Mouse (Mus musculus) liver, embryonic 16.5 days (tissue): ENCODE data around the gene Depdc5. TPM values are rescaled to one million over a fixed set of nuclear protein-coding genes. Genes with fewer than 3 reads are reported as not detected.
A peak's percentile ranks its signal among the peaks of the same experiment; 100 is the strongest.
"Not testable (repeated sequence)": the region's sequence is repeated elsewhere in the genome, so short reads cannot be mapped to it uniquely, and the experiment has no call there.

Source experiments
- ATAC-seq: fragments of 200-750 bp; cut with Nextera tagmentation; 2 replicates; pipeline ENCODE4 v1.8.0; 2017; ENCODE audit warnings: low read depth, mild to moderate bottlenecking, moderate number of reproducible peaks, moderate library complexity
- H3K27ac ChIP-seq: fragments of 300-500 bp; sonication (generic); 2 replicates; pipeline ENCODE4 v1.5.1; 2014; ENCODE audit warnings: mild to moderate bottlenecking, low read length
- H3K27me3 ChIP-seq: fragments of 300-500 bp; sonication (generic); 2 replicates; pipeline ENCODE4 v1.6.1; 2014; ENCODE audit warnings: low read depth, low read length, mixed read lengths; ENCODE audit not compliant: control insufficient read depth, insufficient read depth
- H3K36me3 ChIP-seq: fragments of 300-500 bp; sonication (generic); 2 replicates; pipeline ENCODE4 v1.6.1; 2014; ENCODE audit warnings: mild to moderate bottlenecking; ENCODE audit not compliant: control insufficient read depth, insufficient read depth
- H3K4me1 ChIP-seq: fragments of 300-500 bp; sonication (generic); 2 replicates; pipeline ENCODE4 v1.6.1; 2014; ENCODE audit warnings: low read depth, low read length, mixed read lengths; ENCODE audit not compliant: control insufficient read depth
- H3K4me2 ChIP-seq: fragments of 300-500 bp; sonication (generic); 2 replicates; pipeline ENCODE4 v1.6.1; 2014; ENCODE audit warnings: low read depth, low read length, mixed read lengths
- H3K4me3 ChIP-seq: fragments of 300-500 bp; sonication (generic); 2 replicates; pipeline ENCODE4 v1.5.1; 2014; ENCODE audit warnings: low read depth, mild to moderate bottlenecking, low read length
- H3K9ac ChIP-seq: fragments of 300-500 bp; sonication (generic); 2 replicates; pipeline ENCODE4 v1.6.1; 2014; ENCODE audit warnings: low read depth, low read length
- H3K9me3 ChIP-seq: fragments of 300-500 bp; sonication (generic); replicated peaks from 2 replicates; pipeline ENCODE4 v1.6.1; 2016; ENCODE audit warnings: low read length; ENCODE audit not compliant: control insufficient read depth
- WGBS: fragments of 180-500 bp; shearing (Covaris S2); extraction: QIAGEN DNeasy Blood & Tissue Kit; methylation state at CpG from one replicate; pipeline ENCODE4 v1.1.7; 2014; ENCODE audit not compliant: insufficient replicate concordance; 5-methylcytosine and 5-hydroxymethylcytosine counted together
- polyA plus RNA-seq: library from polyadenylated mRNA; unstranded; fragments of >200 nt; fragmentation: Nextera tagmentation; extraction: Ambion mirVana; gene quantifications from 2 replicates; pipeline ENCODE4 v1.2.1, GENCODE M21; 2015

Gene Depdc5
- polyA plus RNA-seq, 1 experiment from 2014 or later = 8.0 TPM

GRCm38 (mm10) chr5:32869389-32870024 lies 6.0 kb downstream of the Depdc5 start:
- H3K9me3 ChIP-seq = no peaks in the 10 kb centered on the region
- no peak for ATAC-seq
- H3K27ac ChIP-seq = no peak overlapping the region
- H3K9ac ChIP-seq = no peak overlapping the region
- no peak overlapping the region for H3K4me2 ChIP-seq
- 88% methylated on average over 5 of the region's 5 CpGs for WGBS
- H3K4me1 ChIP-seq = peaks cover 3% of the 10 kb centered on the region
- H3K36me3 ChIP-seq = peaks cover 7% of the 10 kb centered on the region
- H3K27me3 ChIP-seq = no peaks in the 10 kb centered on the region
- H3K4me3 ChIP-seq = no peak overlapping the region

- peaks cover 7% of the 10 kb centered on the region for H3K36me3 ChIP-seq
- H3K4me2 ChIP-seq = no peak overlapping the region
- 79% methylated on average over 5 of the region's 5 CpGs for WGBS
- ATAC-seq = no peak
- H3K4me1 ChIP-seq = no peaks in the 10 kb centered on the region
- no peaks in the 10 kb centered on the region for H3K27me3 ChIP-seq
- no peak overlapping the region for H3K4me3 ChIP-seq
- H3K27ac ChIP-seq = no peak overlapping the region
- no peak overlapping the region for H3K9ac ChIP-seq
- no peaks in the 10 kb centered on the region for H3K9me3 ChIP-seq
Observed at GRCm38 (mm10) chr5:32872346-32872745, 8.8 kb downstream of the Depdc5 start.

GRCm38 (mm10) chr5:32886739-32887138 lies 23.2 kb downstream of the Depdc5 start:
- no peaks in the 10 kb centered on the region for H3K4me1 ChIP-seq
- no peaks in the 10 kb centered on the region for H3K9me3 ChIP-seq
- no peak overlapping the region for H3K4me3 ChIP-seq
- H3K36me3 ChIP-seq = peaks cover 4% of the 10 kb centered on the region
- no peaks in the 10 kb centered on the region for H3K27me3 ChIP-seq
- ATAC-seq = no peak
- H3K9ac ChIP-seq = no peak overlapping the region
- no peak overlapping the region for H3K4me2 ChIP-seq
- 62% methylated on average over 3 of the region's 3 CpGs for WGBS
- no peak overlapping the region for H3K27ac ChIP-seq

DNA sequence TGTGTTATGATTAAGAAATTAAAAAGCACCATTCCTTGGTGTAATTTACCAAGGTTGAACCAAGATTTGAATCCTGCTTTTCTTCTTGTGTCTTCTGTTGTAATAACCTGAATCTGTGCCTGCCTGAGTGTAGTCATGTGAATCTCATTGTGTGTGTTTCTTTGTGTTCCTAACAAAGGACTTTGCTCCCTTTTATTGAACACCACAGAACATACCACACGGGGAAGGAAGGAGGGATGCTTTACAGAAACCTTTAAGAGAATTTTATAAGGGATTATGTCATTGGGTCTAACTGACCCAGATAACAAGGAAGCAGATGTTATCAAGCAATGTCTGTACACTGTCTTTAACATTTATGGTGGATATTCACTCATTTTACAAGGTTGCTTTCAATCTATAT lies 44.0 kb downstream of the Depdc5 start:
- H3K27ac ChIP-seq = no peak overlapping the region
- no peak for ATAC-seq
- no peak overlapping the region for H3K4me2 ChIP-seq
- H3K9ac ChIP-seq = no peak overlapping the region
- H3K4me1 ChIP-seq = no peaks in the 10 kb centered on the region
- H3K27me3 ChIP-seq = no peaks in the 10 kb centered on the region
- 50% methylated on average over 1 of the region's 1 CpGs for WGBS
- no peak overlapping the region for H3K4me3 ChIP-seq
- H3K36me3 ChIP-seq = no peaks in the 10 kb centered on the region; the same call in 1 of the 2 replicates
- no peaks in the 10 kb centered on the region for H3K9me3 ChIP-seq

DNA sequence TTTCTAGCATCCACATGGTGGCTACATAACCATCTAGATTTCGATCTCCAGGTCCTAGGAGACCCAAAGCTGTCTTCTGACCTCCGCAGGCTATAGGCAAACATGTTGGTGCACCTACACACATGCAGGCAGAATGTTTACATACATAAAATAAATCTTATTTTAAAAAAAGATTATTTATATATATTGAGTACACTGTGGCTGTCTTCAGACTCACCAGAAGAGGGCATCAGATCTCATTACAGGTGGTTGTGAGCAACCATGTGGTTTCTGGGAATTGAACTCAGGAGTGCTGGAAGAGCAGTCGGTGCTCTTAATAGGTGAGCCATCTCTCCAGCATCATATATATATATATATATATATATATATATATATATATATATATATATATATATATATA lies 50.6 kb downstream of the Depdc5 start:
- Histone ChIP-seq H3K4me2 (no peak overlapping the region), H3K27ac (no peak overlapping the region), H3K9me3 (no peaks in the 10 kb centered on the region), H3K27me3 (no peaks in the 10 kb centered on the region), H3K4me1 (no peaks in the 10 kb centered on the region; the same call in 1 of the 2 replicates), H3K36me3 (no peaks in the 10 kb centered on the region), H3K4me3 (no peak overlapping the region), H3K9ac (no peak overlapping the region)
- 72% methylated on average over 3 of the region's 3 CpGs for WGBS
- no peak for ATAC-seq

DNA sequence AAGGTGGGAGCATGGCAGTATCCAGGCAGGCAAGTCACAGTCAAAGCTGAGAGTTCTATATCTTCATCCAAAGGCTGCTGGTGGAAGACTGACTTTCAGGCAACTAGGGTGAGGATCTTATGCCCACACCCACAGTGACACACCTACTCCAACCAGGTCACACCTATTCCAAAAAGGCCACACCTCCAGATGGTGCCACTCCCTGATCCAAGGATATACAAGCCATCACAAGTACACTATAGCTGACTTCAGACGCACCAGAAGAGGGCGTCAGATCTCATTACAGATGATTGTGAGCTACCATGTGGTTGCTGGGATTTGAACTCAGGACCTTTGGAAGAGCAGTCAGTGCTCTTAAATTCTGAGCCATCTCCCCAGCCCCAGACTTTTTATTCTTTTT lies 55.8 kb downstream of the Depdc5 start:
- not testable (repeated sequence) for H3K36me3 ChIP-seq, H3K9me3 ChIP-seq, H3K4me3 ChIP-seq, H3K4me1 ChIP-seq, H3K27ac ChIP-seq, H3K9ac ChIP-seq, H3K4me2 ChIP-seq, H3K27me3 ChIP-seq
- ATAC-seq = 0 out of 2 replicates have a peak, but pooled peaks have one; percentile 30
- WGBS = 77% methylated on average over 2 of the region's 2 CpGs

DNA sequence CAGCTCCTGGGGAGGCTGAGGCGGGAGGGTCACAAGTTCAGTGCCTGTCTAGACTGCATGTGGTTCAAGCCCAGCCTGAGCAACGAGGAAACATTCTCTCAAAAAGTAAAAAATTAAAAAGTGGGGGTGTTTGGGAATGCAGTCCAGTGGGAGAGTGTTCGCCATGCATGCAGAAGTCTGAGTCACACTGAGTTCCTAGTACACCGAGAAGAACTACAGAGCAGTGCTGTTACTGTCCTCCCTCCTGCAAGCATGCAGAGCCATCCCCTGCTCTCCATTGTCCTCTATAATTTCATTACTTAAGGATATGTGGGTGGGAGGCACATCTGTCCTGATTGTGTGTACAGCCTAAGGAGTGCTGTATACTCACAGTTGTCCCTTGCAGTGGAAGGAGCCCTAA lies 59.4 kb downstream of the Depdc5 start:
- Histone ChIP-seq H3K27me3 (no peaks in the 10 kb centered on the region), H3K27ac (no peak overlapping the region), H3K4me3 (no peak overlapping the region), H3K9ac (no peak overlapping the region), H3K4me2 (no peak overlapping the region), H3K9me3 (no peaks in the 10 kb centered on the region), H3K36me3 (peaks cover 5% of the 10 kb centered on the region), H3K4me1 (no peaks in the 10 kb centered on the region; the same call in 1 of the 2 replicates)
- WGBS = 81% methylated on average over 4 of the region's 4 CpGs
- ATAC-seq = no peak

GRCm38 (mm10) chr5:32930761-32931160 lies 67.3 kb downstream of the Depdc5 start:
- Histone ChIP-seq H3K27me3 (no peaks in the 10 kb centered on the region), H3K36me3 (peaks cover 9% of the 10 kb centered on the region), H3K4me3 (no peak overlapping the region), H3K9ac (no peak overlapping the region), H3K4me2 (no peak overlapping the region), H3K9me3 (no peaks in the 10 kb centered on the region), H3K27ac (no peak overlapping the region), H3K4me1 (no peaks in the 10 kb centered on the region)
- no peak for ATAC-seq
- 59% methylated on average over 2 of the region's 2 CpGs for WGBS

GRCm38 (mm10) chr5:32934654-32935053 lies 71.2 kb downstream of the Depdc5 start:
- no peak for ATAC-seq
- Histone ChIP-seq H3K9me3 (no peaks in the 10 kb centered on the region), H3K4me3 (no peak overlapping the region), H3K4me1 (no peaks in the 10 kb centered on the region), H3K36me3 (peaks cover 7% of the 10 kb centered on the region), H3K27ac (no peak overlapping the region), H3K27me3 (no peaks in the 10 kb centered on the region), H3K4me2 (no peak overlapping the region), H3K9ac (no peak overlapping the region)
- 57% methylated on average over 2 of the region's 2 CpGs for WGBS
